Mouse (Mus musculus) C3H10T1/2 (cell line): ENCODE measurements around the gene Flii. TPM values are rescaled to one million over a fixed set of nuclear protein-coding genes. Genes with fewer than 3 reads are reported as not detected.

Experiments
- polyA plus RNA-seq, 2 experiments: library from polyadenylated mRNA; unstranded; fragments of >200 nt; fragmentation: generic; extraction: Trizol; gene quantifications; one replicate each; pipeline ENCODE4 v1.2.1; 2012; ENCODE audit warnings: missing spikeins in 2 of 2

Flii gene
- polyA plus RNA-seq: 100 to 1,000 TPM; 211 to 261 TPM

DNA sequence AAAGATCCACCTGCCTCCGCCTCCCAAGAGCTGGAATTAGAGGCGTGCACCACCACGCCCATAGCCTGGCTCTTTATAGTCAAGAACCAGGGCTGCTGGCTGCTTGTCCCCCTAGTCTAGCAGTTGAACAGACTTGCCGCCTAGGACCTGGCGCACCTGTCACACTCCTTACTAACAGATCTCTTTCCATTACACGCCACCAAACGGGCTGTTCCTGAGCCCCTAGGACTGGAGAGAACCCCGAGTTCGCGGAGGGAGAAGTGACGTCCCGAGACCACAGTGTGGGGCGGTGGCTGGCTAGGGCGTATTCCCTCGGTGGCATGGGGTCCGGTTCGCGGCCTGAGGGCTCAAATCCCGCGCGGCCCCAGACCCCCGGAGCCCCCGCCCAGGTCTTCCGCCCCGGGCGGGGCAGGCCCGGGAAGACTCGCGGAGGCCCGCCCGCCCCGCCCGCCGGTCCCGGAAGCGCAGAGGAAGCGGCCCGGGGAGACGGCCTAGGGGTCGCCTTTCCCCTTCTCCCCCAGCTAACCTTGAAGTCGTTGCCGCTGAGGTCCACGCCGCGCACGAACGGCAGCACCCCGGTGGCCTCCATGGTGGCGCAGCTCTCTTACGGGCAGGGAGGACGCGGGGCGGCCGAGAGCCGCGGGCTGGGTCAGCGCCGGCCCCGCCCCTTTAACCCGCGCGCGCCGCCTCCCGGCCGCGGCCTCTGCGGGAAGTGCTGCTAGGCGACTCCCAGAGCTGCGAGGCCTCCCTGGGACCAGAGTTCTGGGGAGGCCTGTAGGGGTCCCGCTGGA, at the start of gene Flii:
Gene Flii (minus strand): TSS at position 663 of the 791 bp plus-strand sequence.

DNA sequence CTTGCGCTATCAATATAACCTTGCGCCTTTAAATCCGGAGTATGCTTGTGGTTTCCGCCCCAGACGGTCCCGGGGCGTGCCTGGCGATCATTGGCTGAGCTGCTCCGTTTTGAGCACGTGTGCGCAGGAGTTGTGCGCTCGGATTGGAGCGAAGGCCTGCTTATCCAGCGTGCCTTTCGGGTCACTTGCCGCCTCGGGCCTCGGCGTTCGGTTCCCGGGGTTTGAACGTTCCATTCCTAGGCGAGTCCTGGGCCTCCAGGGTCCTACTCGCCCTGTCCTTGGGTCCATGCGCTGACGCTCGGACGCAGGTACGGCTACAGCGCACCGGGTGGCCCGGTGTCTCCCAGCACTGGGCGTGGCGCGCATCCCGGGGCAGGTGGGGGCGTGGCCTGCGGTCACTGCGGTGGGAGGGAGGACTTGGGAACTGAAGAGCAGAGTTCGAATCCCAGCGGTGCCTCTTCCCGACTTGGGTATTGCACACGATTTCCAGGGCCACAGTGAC, 1.2 kb upstream of the Flii start, which contains the start of gene Mief2:
Gene Mief2 (plus strand): TSS at position 139 of the 502 bp plus-strand sequence.

DNA sequence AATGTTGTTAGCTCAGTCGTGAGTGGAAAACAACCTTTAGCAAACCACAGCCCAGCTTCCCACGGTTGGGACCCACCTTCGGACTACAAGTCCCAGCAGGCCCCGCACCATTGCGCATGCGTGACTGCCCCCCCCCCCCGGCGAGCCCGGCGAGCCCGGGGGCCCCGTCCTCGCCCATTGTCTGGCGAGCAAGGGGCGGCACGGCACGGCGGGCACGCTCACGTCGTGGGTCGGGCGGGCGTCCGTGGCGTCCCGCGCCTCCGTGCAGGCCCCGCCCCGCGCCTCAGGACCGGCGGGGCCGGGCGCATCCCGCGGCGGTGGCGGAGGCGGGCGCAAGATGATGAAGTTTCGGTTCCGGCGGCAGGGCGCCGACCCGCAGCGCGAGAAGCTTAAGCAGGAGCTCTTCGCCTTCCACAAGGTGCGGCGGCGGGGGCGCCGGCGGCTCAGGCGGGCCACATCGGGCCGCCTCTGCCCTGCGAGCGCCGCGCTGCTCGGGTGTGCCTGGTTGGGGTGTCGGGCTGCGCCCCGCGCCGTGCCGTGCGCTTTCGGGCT, 27.5 kb downstream of the Flii start, which contains the start of gene Llgl1:
Gene Llgl1 (plus strand): TSS at position 200 of the 552 bp plus-strand sequence.

Other genes with a start within 250 kb of the Flii start
- 10 to 100 TPM in 1 of 2 experiments, 1 to 10 TPM in 1; 3.2 to 18.2 TPM for gene Alkbh5, start 190.9 kb downstream of the Flii start, polyA plus RNA-seq
- 10 to 100 TPM; 17.3 to 50.5 TPM for gene Llgl1, start 27.5 kb downstream of the Flii start, polyA plus RNA-seq
- 10 to 100 TPM in 1 of 2 experiments, 1 to 10 TPM in 1; 8.7 to 17.1 TPM for gene Mief2, start 1.1 kb upstream of the Flii start, polyA plus RNA-seq
- gene Top3a, start 50.1 kb upstream of the Flii start, polyA plus RNA-seq: 1 to 10 TPM; 3.2 to 6.6 TPM
- gene Smcr8, start 50.3 kb upstream of the Flii start, polyA plus RNA-seq: 1 to 10 TPM; 1.1 to 5.6 TPM
- gene Shmt1, start 84.5 kb upstream of the Flii start, polyA plus RNA-seq: 10 to 100 TPM in 1 of 2 experiments, 1 to 10 TPM in 1; 5.5 to 31.4 TPM
- gene Dhrs7b, start 103.4 kb upstream of the Flii start, polyA plus RNA-seq: 10 to 100 TPM; 47.5 to 50.5 TPM
- 10 to 100 TPM; 47.4 to 52.3 TPM for gene Tmem11, start 152.0 kb upstream of the Flii start, polyA plus RNA-seq
- 10 to 100 TPM in 1 of 2 experiments, 1 to 10 TPM in 1; 3.7 to 30.6 TPM for gene Natd1, start 187.5 kb upstream of the Flii start, polyA plus RNA-seq
- gene Map2k3, start 204.8 kb upstream of the Flii start, polyA plus RNA-seq: 100 to 1,000 TPM in 1 of 2 experiments, 10 to 100 TPM in 1; 95.4 to 113 TPM